Mouse (Mus musculus): ENCODE results near the gene Rfxank.

Gene Rfxank

DNA sequence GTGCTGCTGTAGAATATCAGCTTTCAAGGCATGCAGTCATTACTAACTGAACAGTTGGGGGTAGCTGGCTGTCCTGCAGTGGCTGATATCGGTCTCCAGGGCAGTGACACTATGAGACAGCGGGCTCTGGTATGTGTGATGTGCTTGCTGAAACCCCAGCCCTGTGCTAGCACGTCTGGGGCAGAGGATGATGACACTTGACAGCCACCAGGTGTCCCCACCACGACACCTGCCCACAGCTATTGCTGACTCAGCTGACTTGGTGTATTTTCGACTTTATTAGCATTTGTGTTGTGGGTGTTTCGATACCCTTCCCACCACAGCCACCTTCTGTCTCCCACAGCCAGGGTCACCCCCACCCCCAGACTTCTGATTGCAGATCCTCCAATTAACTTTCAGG is 34.4 kb downstream of the Rfxank start:
- peak; percentile 45 to 59 for DNase-seq

- no peak for DNase-seq
Observed at GRCm38 (mm10) chr8:70100241-70100640, 38.7 kb downstream of the Rfxank start.

DNA sequence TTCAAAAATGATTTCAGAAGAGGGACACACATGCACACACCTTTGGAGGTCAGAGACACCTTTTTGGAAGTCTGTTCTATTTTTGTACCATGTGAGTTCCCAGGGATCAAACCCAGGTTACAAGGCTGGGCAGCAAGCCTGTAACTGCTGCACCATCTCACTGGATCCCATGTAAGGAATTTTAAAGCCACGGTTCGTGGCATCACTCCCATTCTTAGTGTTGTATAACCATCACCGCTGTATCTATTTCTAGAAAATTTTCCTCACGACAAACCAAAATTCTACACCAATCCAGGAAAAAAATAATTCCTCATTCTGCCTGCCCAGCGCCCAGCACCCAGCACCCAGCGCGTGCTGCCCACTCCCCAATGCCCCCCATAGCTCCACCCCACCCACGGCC is 39.7 kb downstream of the Rfxank start:
- no peak for DNase-seq

GRCm38 (mm10) chr8:70092786-70093185 is 46.2 kb downstream of the Rfxank start:
- no peak for DNase-seq

GRCm38 (mm10) chr8:70089296-70089960 is 49.5 kb downstream of the Rfxank start:
- no peak for DNase-seq

- peak; percentile 52 to 65 for DNase-seq
Observed at GRCm38 (mm10) chr8:70087836-70088650, 50.9 kb downstream of the Rfxank start.

GRCm38 (mm10) chr8:70087237-70087636 is 51.7 kb downstream of the Rfxank start:
- no peak for DNase-seq

DNA sequence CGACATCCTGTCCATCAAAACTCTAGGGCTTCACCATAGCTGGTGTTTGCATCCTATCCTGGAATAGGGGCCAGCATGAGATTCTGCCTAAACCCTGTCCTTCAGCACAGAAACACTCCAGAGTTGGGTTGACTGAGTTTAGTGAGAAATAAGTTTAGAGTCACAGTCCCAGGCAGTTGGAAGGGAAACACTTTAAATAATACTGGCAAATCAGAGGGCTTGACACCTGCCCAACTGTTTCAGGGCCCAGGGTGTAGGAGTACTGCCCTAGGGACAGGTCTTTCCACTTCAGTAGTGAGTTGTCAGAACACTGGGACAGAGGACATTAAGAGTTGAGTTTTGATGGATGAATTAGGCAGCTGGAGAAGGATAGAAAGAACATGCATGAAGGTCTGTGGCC is 52.8 kb downstream of the Rfxank start:
- no peak for DNase-seq

GRCm38 (mm10) chr8:70084191-70085065 is 54.5 kb downstream of the Rfxank start:
- peak; percentile 44 to 50 for DNase-seq

DNA sequence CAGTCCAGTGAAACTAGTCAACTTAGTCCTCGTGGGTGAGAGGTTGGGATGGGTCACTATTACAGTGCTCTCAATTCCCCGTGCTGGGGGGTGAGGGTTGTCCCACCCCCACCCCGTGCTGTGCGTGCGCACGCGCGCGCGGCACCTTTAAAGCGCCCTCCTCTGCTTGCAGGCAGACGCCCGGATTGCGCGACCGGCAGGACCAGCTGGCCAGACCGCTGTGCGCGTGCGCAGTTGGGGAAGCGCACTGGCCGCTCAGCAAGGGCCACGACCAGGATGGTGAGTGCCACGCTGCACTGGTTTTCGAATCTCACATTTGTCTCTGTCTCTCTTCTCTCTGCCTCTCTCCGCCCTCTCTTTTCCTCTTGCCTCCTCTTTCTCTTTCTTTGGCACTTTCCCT is 55.7 kb downstream of the Rfxank start, which contains the start of gene Hapln4:
Hapln4 (plus strand) TSS at position 173 of the 400 bp plus-strand sequence.
- DNase-seq = peak; percentile 87 to 91

DNA sequence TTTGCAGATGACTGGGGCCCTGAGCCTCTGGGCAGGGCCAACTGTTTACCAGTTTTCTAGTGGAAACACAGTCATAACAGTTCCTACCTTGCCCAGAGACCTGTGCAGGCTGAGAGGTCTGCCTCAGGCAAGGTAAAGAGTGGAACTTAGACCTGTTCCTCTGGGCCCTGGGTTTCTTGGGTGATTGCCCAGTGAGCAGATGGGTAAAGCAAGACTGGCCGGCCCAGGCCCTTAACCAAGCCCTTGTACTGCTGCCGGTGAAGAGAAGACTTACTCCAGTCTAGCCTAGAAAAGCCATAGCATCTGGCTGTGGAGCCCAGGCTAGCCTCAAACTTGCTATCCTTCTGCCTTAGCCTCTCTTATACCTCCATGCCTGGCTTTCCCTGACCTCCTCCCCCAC is 57.0 kb downstream of the Rfxank start:
- peak; percentile 22 to 39 for DNase-seq

Measured in cerebellum, postnatal 36 days (tissue).